Mouse (Mus musculus) testis, adult 2 months (tissue): ENCODE results near the gene Rnf151.

Experiments used
- CTCF ChIP-seq: fragments of 200-500 bp; IDR thresholded peaks from 2 replicates; pipeline ENCODE4 v1.5.1; 2012; ENCODE audit warnings: low read depth, mild to moderate bottlenecking, inconsistent platforms, low read length, moderate library complexity; ENCODE audit not compliant: control insufficient read depth, insufficient read depth, insufficient replicate concordance
- POLR2A ChIP-seq: fragments of 200-500 bp; IDR thresholded peaks from 2 replicates; pipeline ENCODE4 v1.6.1; 2012; ENCODE audit warnings: low read depth, mild to moderate bottlenecking, inconsistent platforms, low read length, moderate library complexity; ENCODE audit not compliant: control insufficient read depth

DNA sequence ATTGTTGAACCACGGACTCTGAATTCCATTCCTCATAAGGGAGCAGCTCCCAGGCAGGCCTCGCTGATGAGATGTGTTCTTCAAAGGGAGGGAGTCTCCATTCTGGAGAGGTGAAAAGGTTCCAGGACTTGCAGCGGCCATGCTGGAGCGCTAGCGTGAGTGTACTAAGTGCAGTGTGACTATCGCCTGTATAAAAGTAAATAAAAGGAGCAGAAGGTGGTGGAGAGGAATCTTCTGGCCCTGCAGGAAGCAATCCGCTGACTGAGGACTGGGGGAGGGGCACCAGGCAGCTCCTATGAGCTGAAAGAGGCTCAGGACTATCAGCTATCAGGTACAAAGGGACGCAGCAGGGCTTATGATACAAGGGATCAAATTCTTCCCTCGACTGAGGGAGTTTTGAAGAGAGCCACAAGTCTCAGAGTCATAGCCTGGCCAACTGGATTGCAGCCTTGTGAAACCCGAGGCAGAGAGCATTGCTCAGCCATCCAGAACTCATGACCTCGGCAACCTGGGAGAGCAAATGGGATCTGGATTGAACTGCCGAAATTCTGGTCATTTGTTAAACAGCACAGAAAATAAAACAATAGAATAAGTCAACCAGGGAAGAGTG is 48.5 kb upstream of the Rnf151 start:
- no peak for TF ChIP-seq CTCF
- TF ChIP-seq POLR2A = no peak
